11 mouse cellular contexts compared by ENCODE assay signal in the genomic region with DNA sequence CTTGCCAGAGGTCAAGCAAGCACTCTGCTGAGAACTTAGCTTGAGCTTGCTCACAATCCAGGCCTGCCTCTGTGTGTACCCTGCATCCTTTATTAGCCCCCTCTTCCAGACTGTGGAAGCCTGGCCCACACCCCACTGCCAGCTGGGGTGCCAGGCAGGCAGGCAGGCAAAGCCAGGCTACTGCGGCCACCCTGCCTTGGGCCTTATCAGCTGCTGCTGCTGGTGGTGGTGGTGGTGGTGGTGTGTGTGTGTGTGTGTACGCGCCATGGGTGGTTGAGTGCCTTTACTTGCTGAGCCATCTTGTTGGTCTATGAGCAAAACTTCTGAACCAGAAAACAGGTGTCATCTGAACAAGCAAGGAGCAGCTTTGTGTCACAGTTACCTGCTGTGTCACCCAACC. TPM values are rescaled to one million over a fixed set of nuclear protein-coding genes. Genes with fewer than 3 reads are reported as not detected.
DNase-seq lines count a peak whose midpoint lies in the region; ATAC-seq and TF ChIP-seq lines count a peak whose summit lies in the region.
"Had no signal": no experiment of that assay in that cellular context is flagged by ENCODE, and none has a peak within 500 bp of the region (broad histone marks: within the 10 kb centered on the region; RNA-seq: fewer than 3 reads in every experiment).

No protein-coding gene starts in this region.

- peak overlapping the region; percentile 55 for H3K27ac ChIP-seq in hindbrain, embryonic 13.5 days
- H3K27ac ChIP-seq in hindbrain, embryonic 14.5 days: no peak overlapping the region
- peak overlapping the region; percentile 88 for H3K27ac ChIP-seq in lung, postnatal 0 days (ENCODE audit: low read length)
- peak overlapping the region; percentile 86 for H3K27ac ChIP-seq in intestine, embryonic 14.5 days (ENCODE audit: low read depth)
- H3K27ac ChIP-seq in small intestine, adult 2 months (ENCODE audit: insufficient read depth, low read depth, low read length): peak overlapping the region; percentile 86
- H3K27ac ChIP-seq: heart, adult 2 months had no signal

- H3K9ac ChIP-seq in hindbrain, embryonic 13.5 days: no peak overlapping the region; the same call in 1 of the 2 replicates
- H3K9ac ChIP-seq in hindbrain, embryonic 14.5 days: no peak overlapping the region
- H3K9ac ChIP-seq in lung, postnatal 0 days (replicated peaks; ENCODE audit: low read depth): no peak overlapping the region
- no peak overlapping the region for H3K9ac ChIP-seq in intestine, embryonic 14.5 days (ENCODE audit: low read length)

- H3K36me3 ChIP-seq in hindbrain, embryonic 13.5 days: peaks cover 58% of the 10 kb centered on the region
- H3K36me3 ChIP-seq in hindbrain, embryonic 14.5 days (replicated peaks; ENCODE audit: control insufficient read depth, insufficient read depth): peaks cover 51% of the 10 kb centered on the region
- H3K36me3 ChIP-seq in lung, postnatal 0 days (ENCODE audit: insufficient read depth, low read length): no peaks in the 10 kb centered on the region
- peaks cover 48% of the 10 kb centered on the region for H3K36me3 ChIP-seq in intestine, embryonic 14.5 days (ENCODE audit: control insufficient read depth, insufficient read depth, low read length)
- H3K36me3 ChIP-seq in small intestine, adult 2 months (ENCODE audit: control insufficient read depth, insufficient read depth, low read length): peaks cover 31% of the 10 kb centered on the region

- no peak for DNase-seq in hindbrain, embryonic 14.5 days (ENCODE audit: low spot score)
- DNase-seq in lung, postnatal 0 days (ENCODE audit: low spot score): no peak
- no peak for DNase-seq in lung, adult 2 months
- no peak for DNase-seq in intestine, embryonic 14.5 days (ENCODE audit: low spot score)
- DNase-seq in T-cell, adult 2 months (ENCODE audit: low spot score): no peak
- no peak for DNase-seq in layer of hippocampus, adult 8-10 months (ENCODE audit: low spot score in 2 of 2)

- H3K9me3 ChIP-seq in hindbrain, embryonic 13.5 days: no peaks in the 10 kb centered on the region
- H3K9me3 ChIP-seq in hindbrain, embryonic 14.5 days (ENCODE audit: control insufficient read depth, low read length): no peaks in the 10 kb centered on the region
- no peaks in the 10 kb centered on the region for H3K9me3 ChIP-seq in lung, postnatal 0 days (ENCODE audit: low read length)
- H3K9me3 ChIP-seq in intestine, embryonic 14.5 days (ENCODE audit: control insufficient read depth, low read length): no peaks in the 10 kb centered on the region

- no peak for ATAC-seq in hindbrain, embryonic 13.5 days (ENCODE audit: low FRiP score)
- no peak for ATAC-seq in hindbrain, embryonic 14.5 days (ENCODE audit: low FRiP score)
- ATAC-seq in lung, postnatal 0 days: no peak
- ATAC-seq in intestine, embryonic 14.5 days (replicated peaks; ENCODE audit: low FRiP score, low TSS enrichment, low read depth): no peak
- ATAC-seq: inflammation-experienced regulatory T-cells, adult 6 months had no signal

- no peak overlapping the region for H3K4me3 ChIP-seq in hindbrain, embryonic 13.5 days
- H3K4me3 ChIP-seq in hindbrain, embryonic 14.5 days (replicated peaks; ENCODE audit: low read length): no peak overlapping the region
- no peak overlapping the region for H3K4me3 ChIP-seq in lung, postnatal 0 days (ENCODE audit: low read depth, low read length)
- no peak overlapping the region for H3K4me3 ChIP-seq in lung, adult 2 months (replicated peaks; ENCODE audit: extremely low read depth, low read depth, low read length)
- H3K4me3 ChIP-seq in intestine, embryonic 14.5 days (ENCODE audit: low read depth, low read length): no peak overlapping the region
- no peak overlapping the region for H3K4me3 ChIP-seq in small intestine, adult 2 months (ENCODE audit: low read depth, low read length)
- H3K4me3 ChIP-seq: heart, adult 2 months; megakaryocyte, embryonic 14.5 days had no signal

- no peaks in the 10 kb centered on the region for H3K27me3 ChIP-seq in hindbrain, embryonic 13.5 days
- H3K27me3 ChIP-seq in hindbrain, embryonic 14.5 days (ENCODE audit: control insufficient read depth, insufficient read depth, low read length): no peaks in the 10 kb centered on the region
- H3K27me3 ChIP-seq in lung, postnatal 0 days (replicated peaks; ENCODE audit: insufficient read depth, low read length): no peaks in the 10 kb centered on the region
- no peaks in the 10 kb centered on the region for H3K27me3 ChIP-seq in intestine, embryonic 14.5 days (replicated peaks; ENCODE audit: control insufficient read depth, insufficient read depth, low read length)
- no peaks in the 10 kb centered on the region for H3K27me3 ChIP-seq in small intestine, adult 2 months (ENCODE audit: control insufficient read depth, insufficient read depth, low read length)

- no peak for TF ChIP-seq POLR2A in lung, adult 2 months (IDR thresholded peaks at IDR 0.05; ENCODE audit: borderline replicate concordance, extremely low read depth, low read depth, low read length)
- TF ChIP-seq POLR2A in small intestine, adult 2 months (IDR thresholded peaks at IDR 0.05; ENCODE audit: low read depth, low read length): no peak

- no peak overlapping the region for H3K4me2 ChIP-seq in hindbrain, embryonic 13.5 days
- H3K4me2 ChIP-seq in hindbrain, embryonic 14.5 days (replicated peaks): no peak overlapping the region
- H3K4me2 ChIP-seq in lung, postnatal 0 days (replicated peaks; ENCODE audit: low read depth, low read length): no peak overlapping the region
- H3K4me2 ChIP-seq in intestine, embryonic 14.5 days (ENCODE audit: low read length): no peak overlapping the region; the same call in 1 of the 2 replicates

- WGBS in hindbrain, embryonic 13.5 days: 89% methylated on average over 3 of the region's 3 CpGs
- WGBS in hindbrain, embryonic 14.5 days: 93% methylated on average over 3 of the region's 3 CpGs
- 78% methylated on average over 3 of the region's 3 CpGs for WGBS in lung, postnatal 0 days
- 83% methylated on average over 3 of the region's 3 CpGs for WGBS in lung, adult 2 months
- WGBS in intestine, embryonic 14.5 days: 70% methylated on average over 3 of the region's 3 CpGs
- WGBS in small intestine, adult 2 months: 19% methylated on average over 3 of the region's 3 CpGs

- no peak for TF ChIP-seq EP300 in lung, postnatal 0 days (IDR thresholded peaks at IDR 0.05)

- TF ChIP-seq CTCF in lung, postnatal 0 days (IDR thresholded peaks at IDR 0.05): no peak
- TF ChIP-seq CTCF in lung, adult 2 months (IDR thresholded peaks at IDR 0.05; ENCODE audit: insufficient read depth, low read length): no peak
- no peak for TF ChIP-seq CTCF in small intestine, adult 2 months (IDR thresholded peaks at IDR 0.05; ENCODE audit: extremely low read depth, insufficient read length, insufficient replicate concordance, low read depth, low read length)

- peaks cover 80% of the 10 kb centered on the region for H3K4me1 ChIP-seq in hindbrain, embryonic 13.5 days (replicated peaks)
- H3K4me1 ChIP-seq in hindbrain, embryonic 14.5 days (replicated peaks; ENCODE audit: control insufficient read depth, insufficient read depth, low read length): peaks cover 41% of the 10 kb centered on the region
- peaks cover 28% of the 10 kb centered on the region for H3K4me1 ChIP-seq in lung, postnatal 0 days (ENCODE audit: insufficient read depth, low read depth, low read length)
- H3K4me1 ChIP-seq in lung, adult 2 months (ENCODE audit: control insufficient read depth, insufficient read depth, low read length): peaks cover 26% of the 10 kb centered on the region
- H3K4me1 ChIP-seq in intestine, embryonic 14.5 days (replicated peaks; ENCODE audit: control insufficient read depth, insufficient read depth, low read length): peaks cover 45% of the 10 kb centered on the region
- peaks cover 55% of the 10 kb centered on the region for H3K4me1 ChIP-seq in small intestine, adult 2 months (ENCODE audit: control insufficient read depth, insufficient read depth, insufficient read length, low read length)

RNA-seq across cellular contexts. Expression of gene Ptprf, which starts 18.3 kb away (rescaled TPM):
- polyA plus RNA-seq in hindbrain, embryonic 13.5 days (2015; fragmentation: Nextera tagmentation; extraction: Ambion mirVana): 79.7 and 82.0 TPM in 2 replicates
- 67.1 and 68.2 TPM in 2 replicates for polyA plus RNA-seq in hindbrain, embryonic 14.5 days (2014; fragmentation: Nextera tagmentation; extraction: Ambion mirVana)
- 65.1 and 85.0 TPM in 2 replicates for polyA plus RNA-seq in lung, postnatal 0 days (2015; fragmentation: Nextera tagmentation; extraction: Ambion mirVana)
- 245 and 250 TPM in 2 replicates for polyA plus RNA-seq in lung, adult 2 months (2012; rRNA removed)
- 69.1 and 73.6 TPM in 2 replicates for polyA plus RNA-seq in intestine, embryonic 14.5 days (2014; fragmentation: Nextera tagmentation; extraction: Ambion mirVana)
- 133 and 257 TPM in 2 replicates for polyA plus RNA-seq in small intestine, adult 2 months (2012; rRNA removed)
- total RNA-seq in layer of hippocampus, adult 8-10 months (2022): 10 to 100 TPM; 78.3 to 80.3 (median 78.9) TPM
